Mouse (Mus musculus): ENCODE data around the gene Rab8b. TPM values are rescaled to one million over a fixed set of nuclear protein-coding genes. Genes with fewer than 3 reads are reported as not detected.
"Not testable (repeated sequence)": the region's sequence is repeated elsewhere in the genome, so short reads cannot be mapped to it uniquely, and the experiment has no call there.

Gene Rab8b
- polyA plus RNA-seq, 1 experiment from 2014 or later, result 30.5 TPM

DNA sequence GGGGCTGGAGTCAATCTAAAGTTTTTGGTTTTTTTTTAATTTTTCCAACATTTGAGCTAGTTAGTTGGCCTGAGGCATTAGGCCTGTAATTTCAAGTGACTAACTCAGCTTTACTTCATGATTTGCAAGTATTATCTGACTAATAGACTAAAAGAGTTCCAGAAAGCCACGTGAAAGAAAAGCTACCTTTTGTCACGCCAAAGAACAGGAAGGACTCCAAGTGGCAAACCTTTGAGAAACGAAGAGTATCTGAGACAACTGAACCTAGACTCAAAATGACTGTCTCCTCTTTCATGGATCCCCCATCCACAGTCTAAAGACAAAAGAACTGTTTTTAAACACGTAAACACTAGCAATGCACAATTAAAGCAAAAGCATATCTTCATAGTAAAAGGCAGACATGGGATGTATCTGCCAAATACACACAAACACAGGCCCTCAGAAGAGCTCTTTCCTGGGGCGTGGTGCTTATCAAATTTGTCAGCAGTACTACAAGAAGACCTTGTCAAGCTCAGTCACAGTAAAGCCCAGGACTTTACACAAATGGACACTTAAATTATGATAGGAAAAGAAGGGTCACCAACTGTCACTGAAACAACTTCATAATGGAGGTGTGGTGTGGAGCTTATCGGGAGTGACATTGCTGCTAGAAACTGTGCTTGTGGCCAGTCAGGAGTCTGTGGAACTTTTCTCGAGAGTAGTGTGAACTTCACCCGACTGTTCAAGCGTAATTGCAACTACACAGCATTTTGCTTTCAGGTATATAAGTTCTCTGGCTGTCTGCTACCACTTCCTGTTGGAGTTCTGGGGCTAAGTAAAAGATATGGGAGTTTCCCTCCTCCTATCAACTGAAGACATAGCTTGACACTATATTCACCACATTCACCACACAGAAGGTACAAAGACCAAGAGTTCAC is 3.4 kb downstream of the Rab8b start:
- H3K9ac ChIP-seq, result no peak overlapping the region
- no peak overlapping the region for H3K4me2 ChIP-seq
- H3K36me3 ChIP-seq, result 0 out of 2 replicates have a peak, but pooled peaks cover 3% of the 10 kb centered on the region
- no peak overlapping the region for H3K4me3 ChIP-seq
- H3K27ac ChIP-seq (replicated peaks), result no peak overlapping the region
- H3K9me3 ChIP-seq, result no peaks in the 10 kb centered on the region
- 88% methylated on average over 9 of the region's 9 CpGs for WGBS
- H3K27me3 ChIP-seq, result no peaks in the 10 kb centered on the region
- ATAC-seq (ENCODE audit: low read depth), result no peak
- H3K4me1 ChIP-seq (replicated peaks), result peaks cover 70% of the 10 kb centered on the region

DNA sequence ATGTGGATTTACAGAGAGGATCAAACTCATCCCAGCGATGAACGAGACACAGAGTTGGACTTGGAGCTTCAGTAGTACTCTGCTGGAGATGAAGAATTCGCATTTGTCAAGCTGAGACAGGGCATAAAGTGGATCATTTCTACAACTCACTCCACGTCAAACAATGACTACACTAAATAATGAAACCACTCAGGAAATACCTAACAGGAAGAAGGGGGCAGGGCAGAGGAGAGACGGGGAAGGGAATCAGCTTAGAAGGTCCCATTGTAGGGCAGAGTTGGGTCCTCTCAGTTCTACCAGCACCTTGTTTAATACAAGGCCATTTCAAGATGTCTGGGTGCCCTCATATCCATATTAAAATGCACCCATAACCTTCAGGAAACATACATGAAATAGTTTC is 4.1 kb downstream of the Rab8b start:
- 0 out of 2 replicates have a peak, but pooled peaks cover 3% of the 10 kb centered on the region for H3K36me3 ChIP-seq
- no peak overlapping the region for H3K27ac ChIP-seq (replicated peaks)
- no peak overlapping the region for H3K9ac ChIP-seq
- no peak for ATAC-seq (ENCODE audit: low read depth)
- H3K9me3 ChIP-seq, result no peaks in the 10 kb centered on the region
- H3K27me3 ChIP-seq, result no peaks in the 10 kb centered on the region
- no peak overlapping the region for H3K4me3 ChIP-seq
- H3K4me2 ChIP-seq, result no peak overlapping the region
- peaks cover 68% of the 10 kb centered on the region for H3K4me1 ChIP-seq (replicated peaks)
- 84% methylated on average over 5 of the region's 5 CpGs for whole genome bisulfite sequencing

GRCm38 (mm10) chr9:66914540-66914939 is 4.9 kb downstream of the Rab8b start:
- Histone ChIP-seq H3K27ac (replicated peaks) (no peak overlapping the region), H3K9ac (no peak overlapping the region), H3K36me3 (0 out of 2 replicates have a peak, but pooled peaks cover 3% of the 10 kb centered on the region), H3K4me3 (no peak overlapping the region), H3K27me3 (no peaks in the 10 kb centered on the region), H3K9me3 (no peaks in the 10 kb centered on the region), H3K4me2 (no peak overlapping the region), H3K4me1 (replicated peaks) (peaks cover 68% of the 10 kb centered on the region)
- WGBS, result 93% methylated on average over 3 of the region's 3 CpGs
- ATAC-seq (ENCODE audit: low read depth), result no peak

DNA sequence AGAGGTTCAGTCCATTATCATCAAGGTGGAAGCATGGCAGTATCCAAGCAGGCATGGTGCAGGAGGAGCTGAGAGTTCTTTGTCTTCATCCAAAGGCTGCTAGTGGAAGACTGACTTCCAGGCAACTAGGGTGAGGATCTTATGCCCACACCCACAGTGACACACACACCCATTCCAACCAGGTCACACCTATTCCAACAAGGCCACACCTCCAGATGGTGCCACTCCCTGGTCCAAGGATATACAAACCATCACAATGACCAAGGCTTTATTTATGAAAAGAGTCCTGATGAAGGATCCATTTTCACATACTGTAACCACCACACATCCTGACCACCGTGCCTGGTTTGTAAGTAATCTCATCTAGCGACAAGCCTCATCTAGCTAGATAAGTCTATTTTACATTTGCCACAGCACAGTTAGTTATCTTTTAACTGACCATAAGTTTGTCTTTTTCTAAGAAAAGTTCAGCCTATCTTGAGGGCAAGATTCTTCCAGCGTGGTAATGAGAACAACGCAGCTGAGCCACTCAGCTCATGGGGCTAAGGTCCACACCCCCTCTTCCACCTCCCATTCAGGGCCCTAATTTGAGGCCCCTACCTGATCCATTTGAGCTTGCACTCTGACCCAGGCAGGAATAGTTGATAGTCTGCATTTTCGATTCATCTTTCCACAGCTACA is 6.1 kb downstream of the Rab8b start:
- not testable (repeated sequence) for H3K36me3 ChIP-seq; H3K4me3 ChIP-seq; H3K9me3 ChIP-seq; ATAC-seq (ENCODE audit: low read depth); H3K27me3 ChIP-seq; H3K9ac ChIP-seq; H3K4me2 ChIP-seq
- H3K4me1 ChIP-seq (replicated peaks), result peaks cover 63% of the 10 kb centered on the region
- WGBS, result 94% methylated on average over 5 of the region's 5 CpGs
- H3K27ac ChIP-seq (replicated peaks), result peak overlapping the region; percentile 63

GRCm38 (mm10) chr9:66912304-66912703 is 7.2 kb downstream of the Rab8b start:
- ATAC-seq (ENCODE audit: low read depth), result no peak
- no peak overlapping the region for H3K9ac ChIP-seq
- H3K36me3 ChIP-seq, result 0 out of 2 replicates have a peak, but pooled peaks cover 3% of the 10 kb centered on the region
- H3K9me3 ChIP-seq, result no peaks in the 10 kb centered on the region
- H3K27me3 ChIP-seq, result no peaks in the 10 kb centered on the region
- peaks cover 52% of the 10 kb centered on the region for H3K4me1 ChIP-seq (replicated peaks)
- H3K27ac ChIP-seq (replicated peaks), result peak overlapping the region; percentile 63
- H3K4me2 ChIP-seq, result no peak overlapping the region
- no peak overlapping the region for H3K4me3 ChIP-seq

- Histone ChIP-seq H3K9me3 (no peaks in the 10 kb centered on the region), H3K27me3 (no peaks in the 10 kb centered on the region), H3K4me3 (no peak overlapping the region), H3K4me1 (replicated peaks) (peaks cover 46% of the 10 kb centered on the region), H3K4me2 (no peak overlapping the region), H3K36me3 (no peaks in the 10 kb centered on the region), H3K27ac (replicated peaks) (no peak overlapping the region), H3K9ac (no peak overlapping the region)
- WGBS, result 97% methylated on average over 5 of the region's 5 CpGs
- no peak for ATAC-seq (ENCODE audit: low read depth)
Observed at GRCm38 (mm10) chr9:66910677-66911076, 8.8 kb downstream of the Rab8b start.

DNA sequence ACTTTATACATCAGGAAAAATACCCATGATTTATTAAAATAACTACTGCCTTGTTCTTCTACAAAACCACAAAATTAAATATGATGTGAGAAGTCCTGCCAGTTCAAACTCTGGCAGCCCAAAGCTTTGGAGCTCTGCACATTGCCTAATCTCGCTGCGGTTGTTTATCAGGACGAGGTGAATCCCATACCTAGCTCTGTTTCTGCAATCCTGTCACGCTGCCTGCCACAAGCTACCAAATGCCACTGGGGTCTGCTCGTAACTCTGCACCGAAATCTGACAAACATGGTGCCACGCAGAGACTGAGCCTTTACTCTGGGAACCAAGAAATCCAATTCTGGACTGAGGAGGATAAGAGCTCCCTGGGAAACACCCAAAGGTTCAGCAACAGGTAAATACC is 9.6 kb downstream of the Rab8b start:
- H3K27ac ChIP-seq (replicated peaks), result no peak overlapping the region
- 86% methylated on average over 7 of the region's 7 CpGs for WGBS
- H3K36me3 ChIP-seq, result no peaks in the 10 kb centered on the region
- H3K9ac ChIP-seq, result no peak overlapping the region
- H3K4me3 ChIP-seq, result no peak overlapping the region
- no peak for ATAC-seq (ENCODE audit: low read depth)
- H3K27me3 ChIP-seq, result no peaks in the 10 kb centered on the region
- H3K9me3 ChIP-seq, result no peaks in the 10 kb centered on the region
- H3K4me1 ChIP-seq (replicated peaks), result peaks cover 44% of the 10 kb centered on the region
- H3K4me2 ChIP-seq, result no peak overlapping the region

DNA sequence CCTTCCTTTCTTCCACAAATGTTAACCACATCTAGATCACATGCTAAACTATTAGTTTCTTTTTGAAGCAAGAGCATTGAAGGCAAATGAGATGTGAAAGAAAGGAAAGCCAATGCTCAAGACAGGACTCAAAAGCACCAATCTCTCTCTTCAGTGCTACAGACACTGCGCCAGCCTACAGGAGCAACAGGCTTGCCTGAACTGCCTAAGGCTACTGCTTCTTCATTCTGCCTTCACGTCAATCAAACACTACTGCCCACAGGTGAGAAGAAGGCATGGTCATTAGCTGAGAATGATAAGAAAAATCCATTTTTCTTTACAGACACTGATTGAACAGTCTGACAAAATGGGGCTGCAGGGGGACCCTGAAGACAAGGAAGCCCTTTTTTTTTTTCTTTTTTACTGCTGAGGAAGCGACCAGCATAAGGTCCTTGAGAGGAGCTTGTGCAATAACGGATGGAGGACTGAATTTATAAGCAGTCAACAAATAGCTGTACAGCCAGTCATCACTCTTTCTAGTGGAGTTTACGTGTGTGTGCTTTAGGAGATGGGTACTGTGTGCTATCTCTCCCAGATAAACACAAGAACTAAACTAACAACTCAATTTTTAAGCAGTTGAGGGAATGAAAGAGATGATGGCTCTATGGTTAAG is 11.6 kb downstream of the Rab8b start:
- H3K9me3 ChIP-seq, result no peaks in the 10 kb centered on the region
- H3K4me1 ChIP-seq (replicated peaks), result peaks cover 40% of the 10 kb centered on the region
- no peak for ATAC-seq (ENCODE audit: low read depth)
- H3K36me3 ChIP-seq, result no peaks in the 10 kb centered on the region
- no peak overlapping the region for H3K9ac ChIP-seq
- H3K27ac ChIP-seq (replicated peaks), result no peak overlapping the region
- no peak overlapping the region for H3K4me2 ChIP-seq
- H3K27me3 ChIP-seq, result no peaks in the 10 kb centered on the region
- H3K4me3 ChIP-seq, result no peak overlapping the region
- 91% methylated on average over 5 of the region's 5 CpGs for WGBS

DNA sequence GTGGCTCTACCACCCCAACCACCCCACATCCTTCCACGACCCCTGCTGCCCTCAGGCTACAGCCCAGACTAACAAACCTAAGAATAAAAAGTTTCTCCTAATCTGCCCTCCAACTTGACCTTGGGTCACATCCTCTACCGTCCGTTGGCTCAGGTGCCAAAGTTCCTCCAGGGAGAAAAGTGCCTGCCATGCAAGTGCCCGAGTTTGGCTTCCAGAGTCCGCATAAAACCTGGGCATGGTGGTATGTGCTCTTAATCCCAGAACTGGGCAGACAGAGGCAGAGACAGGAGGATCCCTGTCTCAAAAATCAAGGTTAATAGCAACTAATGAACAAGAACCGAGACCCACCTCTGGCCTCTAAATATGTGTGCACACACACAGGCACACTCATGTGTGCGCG is 12.4 kb downstream of the Rab8b start:
- ATAC-seq (ENCODE audit: low read depth), result no peak
- Histone ChIP-seq H3K4me3 (no peak overlapping the region), H3K9me3 (no peaks in the 10 kb centered on the region), H3K27me3 (no peaks in the 10 kb centered on the region), H3K27ac (replicated peaks) (no peak overlapping the region), H3K4me1 (replicated peaks) (peaks cover 37% of the 10 kb centered on the region), H3K36me3 (no peaks in the 10 kb centered on the region), H3K9ac (no peak overlapping the region), H3K4me2 (no peak overlapping the region)
- whole genome bisulfite sequencing, result 94% methylated on average over 8 of the region's 8 CpGs

- 82% methylated on average over 9 of the region's 9 CpGs for WGBS
- Histone ChIP-seq H3K4me3 (no peak overlapping the region), H3K36me3 (no peaks in the 10 kb centered on the region), H3K27me3 (no peaks in the 10 kb centered on the region), H3K9me3 (no peaks in the 10 kb centered on the region), H3K4me1 (replicated peaks) (peaks cover 27% of the 10 kb centered on the region), H3K9ac (no peak overlapping the region), H3K4me2 (no peak overlapping the region), H3K27ac (replicated peaks) (no peak overlapping the region)
- no peak for ATAC-seq (ENCODE audit: low read depth)
Observed at GRCm38 (mm10) chr9:66905990-66906389, 13.5 kb downstream of the Rab8b start.

GRCm38 (mm10) chr9:66899526-66899925 is 20.0 kb downstream of the Rab8b start:
- Histone ChIP-seq H3K4me2 (no peak overlapping the region), H3K4me3 (no peak overlapping the region), H3K27me3 (no peaks in the 10 kb centered on the region), H3K4me1 (replicated peaks) (peaks cover 22% of the 10 kb centered on the region), H3K27ac (replicated peaks) (no peak overlapping the region), H3K9ac (no peak overlapping the region), H3K9me3 (no peaks in the 10 kb centered on the region), H3K36me3 (no peaks in the 10 kb centered on the region)
- ATAC-seq (ENCODE audit: low read depth), result no peak
- WGBS, result 85% methylated on average over 4 of the region's 4 CpGs

GRCm38 (mm10) chr9:66899072-66899471 is 20.4 kb downstream of the Rab8b start:
- Histone ChIP-seq H3K4me1 (replicated peaks) (peaks cover 22% of the 10 kb centered on the region), H3K4me2 (no peak overlapping the region), H3K27me3 (no peaks in the 10 kb centered on the region), H3K36me3 (no peaks in the 10 kb centered on the region), H3K9me3 (no peaks in the 10 kb centered on the region), H3K27ac (replicated peaks) (no peak overlapping the region), H3K9ac (no peak overlapping the region), H3K4me3 (no peak overlapping the region)
- ATAC-seq (ENCODE audit: low read depth), result no peak
- 87% methylated on average over 2 of the region's 2 CpGs for WGBS

Measured in neural tube, embryonic 13.5 days (tissue).